Mouse (Mus musculus) hindbrain, embryonic 11.5 days (tissue): ENCODE data around the gene Lrit3. TPM values are rescaled to one million over a fixed set of nuclear protein-coding genes. Genes with fewer than 3 reads are reported as not detected.

ENCODE experiments used
- ATAC-seq: fragments of 200-750 bp; cut with Nextera tagmentation; 2 replicates; pipeline ENCODE4 v1.8.0; 2017; ENCODE audit warnings: mild to moderate bottlenecking, moderate TSS enrichment, moderate library complexity; ENCODE audit not compliant: low FRiP score
- DNase-seq: peaks from one replicate; pipeline ENCODE4 v3.0.0-alpha.2; 2015; ENCODE audit warnings: low spot score
- H3K27ac ChIP-seq: fragments of 300-500 bp; sonication (generic); 2 replicates; pipeline ENCODE4 v1.5.1; 2014; ENCODE audit warnings: mild to moderate bottlenecking, low read depth, low read length
- H3K27me3 ChIP-seq: fragments of 300-500 bp; sonication (generic); 2 replicates; pipeline ENCODE4 v1.6.1; 2014; ENCODE audit warnings: mild to moderate bottlenecking, low read length, moderate library complexity, mixed read lengths; ENCODE audit not compliant: control insufficient read depth, insufficient read depth
- H3K36me3 ChIP-seq: fragments of 300-500 bp; sonication (generic); 2 replicates; pipeline ENCODE4 v1.6.1; 2014; ENCODE audit warnings: mild to moderate bottlenecking, low read length, moderate library complexity, mixed read lengths; ENCODE audit not compliant: control insufficient read depth, insufficient read depth
- H3K4me1 ChIP-seq: fragments of 300-500 bp; sonication (generic); replicated peaks from 2 replicates; pipeline ENCODE4 v1.6.1; 2014; ENCODE audit warnings: low read length, mixed read lengths; ENCODE audit not compliant: control insufficient read depth, insufficient read depth
- H3K4me2 ChIP-seq: fragments of 300-500 bp; sonication (generic); replicated peaks from 2 replicates; pipeline ENCODE4 v1.6.1; 2014; ENCODE audit warnings: mild to moderate bottlenecking, low read depth, low read length
- H3K4me3 ChIP-seq: fragments of 300-500 bp; sonication (generic); 2 replicates; pipeline ENCODE4 v1.5.1; 2014; ENCODE audit warnings: low read depth, low read length
- H3K9ac ChIP-seq: fragments of 300-500 bp; sonication (generic); 2 replicates; pipeline ENCODE4 v1.6.1; 2014; ENCODE audit warnings: low read depth, low read length
- H3K9me3 ChIP-seq: fragments of 300-500 bp; sonication (generic); 2 replicates; pipeline ENCODE4 v1.6.1; 2016; ENCODE audit warnings: low read length; ENCODE audit not compliant: control insufficient read depth
- WGBS: fragments of 180-500 bp; shearing (Covaris S2); extraction: QIAGEN DNeasy Blood & Tissue Kit; methylation state at CpG from one replicate; pipeline ENCODE4 v1.1.7; 2014; 5-methylcytosine and 5-hydroxymethylcytosine counted together
- polyA plus RNA-seq: library from polyadenylated mRNA; unstranded; fragments of >200 nt; fragmentation: Nextera tagmentation; extraction: Ambion mirVana; gene quantifications from 2 replicates; pipeline ENCODE4 v1.2.1, GENCODE M21; 2014

Lrit3 gene
- polyA plus RNA-seq, 1 experiment from 2014 or later = not detected

DNA sequence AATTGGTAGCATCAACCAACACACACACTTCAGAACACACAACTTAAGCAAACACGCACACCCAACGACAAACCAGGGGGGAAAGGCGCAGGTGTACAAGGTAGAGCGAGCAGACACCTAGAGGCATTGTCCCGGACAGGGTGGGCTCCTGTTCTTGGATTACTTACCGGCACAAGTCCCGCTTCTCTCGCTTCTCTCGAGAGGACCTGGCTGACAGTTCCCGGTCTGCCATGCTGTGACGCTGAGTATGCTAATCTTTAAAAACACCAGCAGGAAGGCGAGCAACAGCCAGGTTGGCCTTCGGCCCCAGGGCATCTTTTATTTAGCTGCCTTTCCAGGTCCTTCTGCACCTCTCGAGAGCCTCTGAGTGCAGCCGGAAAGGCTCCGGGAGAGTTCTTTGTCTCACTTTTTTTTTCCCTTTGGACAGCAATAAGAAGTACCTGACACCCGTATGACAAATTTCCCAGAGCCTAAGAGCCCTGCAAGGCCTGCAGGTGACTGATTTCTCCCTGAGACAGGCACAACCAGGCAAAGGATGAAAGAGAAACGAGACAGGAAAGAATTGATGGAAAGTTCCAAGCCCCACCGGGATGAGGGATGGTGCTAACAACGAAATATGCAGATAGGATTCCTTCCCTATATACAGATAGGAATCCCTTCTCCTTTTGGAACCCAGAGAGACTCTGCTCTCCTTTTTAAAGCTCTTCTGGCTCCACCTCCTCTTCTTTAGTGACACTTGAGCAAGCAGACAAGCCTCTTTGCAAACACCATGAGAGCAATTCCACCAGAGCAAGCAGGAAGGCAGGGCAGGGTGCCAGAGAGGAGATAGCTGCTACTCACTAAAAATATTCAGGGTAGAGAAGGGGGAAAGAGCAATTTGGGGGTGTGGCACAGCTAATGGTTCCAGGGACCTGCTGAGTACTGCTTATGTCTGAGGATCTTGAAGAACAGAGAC, 48.9 kb downstream of the Lrit3 start, which contains the start of gene Egf:
Gene Egf, minus strand, starts transcription at position 667 of the 955 bp plus-strand sequence.
- Histone ChIP-seq H3K4me2 (peak within 1 kb of the TSS; percentile 17), H3K9me3 (no peaks in the 10 kb centered on the region), H3K9ac (no peak within 1 kb of the TSS; the same call in 1 of the 2 replicates), H3K4me1 (no peaks in the 10 kb centered on the region; the same call in 1 of the 2 replicates), H3K4me3 (no peak within 1 kb of the TSS), H3K36me3 (no peaks in the 10 kb centered on the region), H3K27me3 (peaks cover 2% of the 10 kb centered on the region; the same call in 1 of the 2 replicates), H3K27ac (no peak within 1 kb of the TSS)
- 12% methylated on average over 20 of the region's 20 CpGs for WGBS
- ATAC-seq (no peak), DNase-seq (peak; percentile 27)

GRCm38 (mm10) chr3:129744803-129745202, 59.0 kb downstream of the Lrit3 start:
- DNase-seq (peak; percentile 71), ATAC-seq (peak; percentile 30; the same call in 1 of the 2 replicates)
- Histone ChIP-seq H3K36me3 (no peaks in the 10 kb centered on the region), H3K9ac (no peak overlapping the region), H3K9me3 (no peaks in the 10 kb centered on the region), H3K27me3 (no peaks in the 10 kb centered on the region), H3K27ac (no peak overlapping the region), H3K4me3 (no peak overlapping the region), H3K4me2 (no peak overlapping the region), H3K4me1 (no peaks in the 10 kb centered on the region)
- 57% methylated on average over 8 of the region's 8 CpGs for WGBS

DNA sequence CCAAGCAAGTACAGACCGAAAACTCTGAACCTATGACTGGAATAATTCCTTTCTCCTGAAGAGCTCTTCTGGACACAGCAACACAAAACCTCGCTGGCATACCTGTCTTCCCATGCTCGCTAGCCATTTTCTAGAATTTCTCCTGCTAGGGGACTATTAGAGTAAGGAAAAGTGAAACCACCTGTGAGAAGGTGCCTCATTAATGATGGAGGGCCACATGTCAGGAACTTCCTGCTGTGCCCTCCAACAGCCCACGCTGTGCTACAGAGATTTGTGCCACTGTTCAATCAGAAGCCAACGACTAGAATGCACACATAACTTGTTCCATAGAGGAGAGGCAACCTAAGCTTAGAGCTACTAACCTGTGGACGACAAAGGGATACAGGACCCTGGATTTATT, 61.0 kb downstream of the Lrit3 start:
- H3K4me1 ChIP-seq = no peaks in the 10 kb centered on the region

DNA sequence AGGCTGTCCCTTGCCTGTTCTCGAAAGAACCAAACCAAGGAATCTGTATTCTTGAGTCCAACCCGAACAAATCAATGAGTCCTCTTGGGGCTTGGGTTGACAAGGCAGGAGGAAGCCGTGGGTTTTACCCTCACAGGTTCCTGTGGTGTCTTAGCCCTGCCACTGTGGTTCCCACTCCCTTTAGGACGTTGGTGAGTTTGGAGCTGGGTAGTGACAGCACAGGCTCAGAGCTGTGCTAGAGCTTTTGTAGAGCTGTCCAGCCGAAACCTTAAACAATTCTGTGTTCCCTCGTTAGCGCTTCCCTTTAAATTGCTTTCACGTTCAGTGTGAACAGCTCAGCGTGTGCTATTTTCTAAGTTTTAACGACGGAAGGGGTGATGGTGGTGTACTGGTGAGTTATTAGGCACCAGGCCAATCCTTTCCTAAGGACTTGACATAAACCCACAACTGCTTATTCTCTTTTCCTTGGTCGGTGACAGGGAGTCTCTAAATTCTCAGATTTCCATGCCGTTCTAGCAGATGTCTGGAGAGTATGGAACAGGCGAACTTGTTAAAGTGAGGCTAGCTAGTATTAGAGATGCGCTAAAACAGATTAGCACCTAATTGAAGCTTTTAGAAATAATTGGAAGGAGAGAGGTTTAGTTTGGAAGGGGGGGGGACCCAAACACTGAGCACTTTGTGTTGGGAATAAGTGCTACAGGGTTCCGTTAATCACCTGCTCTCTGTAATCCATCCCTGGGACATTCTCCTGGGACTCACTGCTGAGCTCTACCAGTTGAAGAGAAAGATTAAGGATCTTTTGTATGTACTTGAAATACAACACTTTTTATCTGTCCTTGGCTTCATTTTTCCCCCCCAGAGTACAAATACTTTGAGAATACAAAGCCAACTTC, 65.3 kb downstream of the Lrit3 start:
- Histone ChIP-seq H3K27me3 (no peaks in the 10 kb centered on the region), H3K9ac (no peak overlapping the region), H3K9me3 (no peaks in the 10 kb centered on the region), H3K4me2 (no peak overlapping the region), H3K36me3 (no peaks in the 10 kb centered on the region), H3K4me1 (no peaks in the 10 kb centered on the region), H3K4me3 (no peak overlapping the region), H3K27ac (no peak overlapping the region)
- ATAC-seq (no peak), DNase-seq (no peak)
- 77% methylated on average over 16 of the region's 16 CpGs for WGBS

More for the DNA sequence above, 61.0 kb downstream of the Lrit3 start:
- WGBS = 76% methylated on average over 6 of the region's 6 CpGs
- no peaks in the 10 kb centered on the region for H3K9me3 ChIP-seq
- DNase-seq (no peak), ATAC-seq (no peak)
- H3K4me3 ChIP-seq = no peak overlapping the region
- H3K27me3 ChIP-seq = no peaks in the 10 kb centered on the region
- H3K9ac ChIP-seq = no peak overlapping the region
- no peak overlapping the region for H3K27ac ChIP-seq
- no peak overlapping the region for H3K4me2 ChIP-seq
- H3K36me3 ChIP-seq = no peaks in the 10 kb centered on the region

Other genes with a start within 250 kb of the Lrit3 start
- gene Egf, start 48.7 kb downstream of the Lrit3 start, polyA plus RNA-seq = 1.4 and 2.0 TPM in 2 replicates
- 0.20 TPM in 1 of 2 replicates, not detected in the other for gene Rrh, start 18.6 kb upstream of the Lrit3 start, polyA plus RNA-seq
- 36.9 and 44.4 TPM in 2 replicates for gene Gar1, start 27.4 kb upstream of the Lrit3 start, polyA plus RNA-seq
- gene Cfi, start 31.9 kb upstream of the Lrit3 start, polyA plus RNA-seq = 0.54 and 0.63 TPM in 2 replicates
- gene Pla2g12a, start 74.6 kb upstream of the Lrit3 start, polyA plus RNA-seq = 23.9 and 24.6 TPM in 2 replicates
- gene Casp6, start 97.4 kb upstream of the Lrit3 start, polyA plus RNA-seq = 66.0 and 67.4 TPM in 2 replicates
- gene Mcub, start 166.2 kb upstream of the Lrit3 start, polyA plus RNA-seq = 1.7 and 2.8 TPM in 2 replicates